Mouse (Mus musculus): ENCODE results near the gene Sept9. TPM values are rescaled to one million over a fixed set of nuclear protein-coding genes. Genes with fewer than 3 reads are reported as not detected.

Sept9 gene
- polyA plus RNA-seq, 1 experiment from 2014 or later = 149 TPM

DNA sequence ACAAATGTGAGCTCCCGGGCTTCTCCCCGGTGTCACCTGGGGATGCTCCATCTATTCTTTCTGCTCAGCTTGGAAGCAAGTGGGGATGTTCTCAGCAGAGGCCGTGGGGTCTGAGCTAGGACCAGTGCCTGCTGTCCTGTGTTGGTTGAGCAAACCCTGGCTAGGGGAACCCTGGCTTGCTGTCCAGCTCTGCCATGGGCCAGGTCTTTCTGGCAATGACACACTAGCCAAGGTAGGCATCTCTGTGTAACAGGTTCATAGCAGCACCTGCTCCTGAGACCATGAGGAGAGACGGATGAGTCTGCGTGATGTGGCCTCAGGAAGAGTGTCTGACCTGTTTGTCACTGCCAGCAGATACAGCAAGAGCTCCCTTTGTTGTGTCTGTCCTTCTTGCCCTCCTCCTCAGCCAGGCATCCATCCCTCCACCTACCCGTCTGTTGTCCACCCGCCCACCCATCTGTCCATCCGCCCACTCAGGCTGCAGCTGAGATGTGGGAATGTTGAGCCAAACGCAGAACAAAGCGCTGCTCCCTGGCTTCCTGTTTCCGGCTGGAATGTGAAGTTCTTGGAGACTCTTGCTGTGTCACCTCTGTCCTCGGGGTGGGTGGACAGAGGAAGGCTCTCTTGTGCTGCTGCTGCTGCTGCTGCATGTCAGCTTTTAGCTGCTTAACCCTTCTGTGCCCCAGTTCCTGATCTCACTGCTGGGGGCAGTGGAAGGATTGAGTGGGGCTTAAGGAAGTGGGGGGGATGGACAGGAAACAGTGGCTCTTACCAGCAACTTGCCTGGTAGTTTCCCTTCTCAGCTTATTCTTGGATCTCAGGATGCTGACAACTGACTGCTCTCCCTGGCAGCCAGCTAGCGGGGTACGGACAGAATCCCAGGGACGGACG is 117.2 kb downstream of the Sept9 start:
- Histone ChIP-seq H3K36me3 (ENCODE audit: insufficient read depth) (0 out of 2 replicates have a peak, but pooled peaks cover 3% of the 10 kb centered on the region), H3K9ac (peak overlapping the region; percentile 10; the same call in 1 of the 2 replicates), H3K4me1 (ENCODE audit: insufficient read depth) (peaks cover 79% of the 10 kb centered on the region), H3K27me3 (ENCODE audit: insufficient read depth, low read length) (no peaks in the 10 kb centered on the region), H3K27ac (ENCODE audit: low read depth) (peak overlapping the region; percentile 90), H3K4me2 (peak overlapping the region; percentile 54), H3K4me3 (ENCODE audit: low read depth, low read length) (no peak overlapping the region), H3K9me3 (ENCODE audit: low read depth, low read length) (no peaks in the 10 kb centered on the region)
- ATAC-seq (ENCODE audit: insufficient read depth) = no peak
- peak; percentile 80 for DNase-seq
- no peak for TF ChIP-seq CTCF (IDR thresholded peaks at IDR 0.05; ENCODE audit: low read depth)
- WGBS = 33% methylated on average over 16 of the region's 16 CpGs

DNA sequence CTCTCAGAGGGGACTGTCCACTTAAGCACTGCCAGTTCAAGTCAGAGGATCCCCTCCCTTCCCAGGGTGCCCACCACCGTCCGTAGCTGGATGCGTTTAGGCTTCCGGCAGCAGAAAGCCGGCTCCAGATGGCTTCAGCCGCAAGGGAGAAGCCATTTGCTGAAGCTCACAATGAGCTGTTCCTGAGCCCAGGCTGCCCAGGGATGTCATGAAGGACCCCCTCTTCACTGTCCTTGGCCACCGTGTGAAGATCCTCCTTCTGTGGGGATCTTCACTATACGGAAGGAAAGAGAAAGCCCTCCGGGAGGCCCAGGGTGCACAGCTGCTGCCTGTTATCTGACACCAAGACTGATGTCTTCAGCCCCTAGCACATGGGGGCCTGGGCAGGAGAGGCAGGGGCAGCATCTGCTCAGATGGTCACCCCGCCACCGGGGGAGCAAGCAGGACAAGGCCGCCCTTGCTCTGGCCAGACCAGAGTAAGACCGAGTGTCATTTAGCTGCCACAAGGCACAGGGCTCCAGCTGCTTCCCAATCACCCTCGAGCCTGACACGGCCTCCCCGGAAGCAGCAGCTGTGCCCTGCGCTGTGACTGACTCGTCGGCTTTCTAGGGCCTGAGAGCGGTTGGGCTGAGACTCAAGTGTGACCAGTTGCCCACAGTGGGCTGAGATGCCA is 118.1 kb downstream of the Sept9 start:
- Histone ChIP-seq H3K9me3 (ENCODE audit: low read depth, low read length) (no peaks in the 10 kb centered on the region), H3K9ac (peak overlapping the region; percentile 10), H3K27ac (ENCODE audit: low read depth) (peak overlapping the region; percentile 90), H3K4me3 (ENCODE audit: low read depth, low read length) (peak overlapping the region; percentile 0; the same call in 1 of the 2 replicates), H3K4me2 (peak overlapping the region; percentile 54), H3K27me3 (ENCODE audit: insufficient read depth, low read length) (no peaks in the 10 kb centered on the region), H3K36me3 (ENCODE audit: insufficient read depth) (0 out of 2 replicates have a peak, but pooled peaks cover 3% of the 10 kb centered on the region), H3K4me1 (ENCODE audit: insufficient read depth) (peaks cover 70% of the 10 kb centered on the region)
- peak; percentile 82 for DNase-seq
- peak; percentile 2; the same call in 1 of the 2 replicates for TF ChIP-seq CTCF (IDR thresholded peaks at IDR 0.05; ENCODE audit: low read depth)
- ATAC-seq (ENCODE audit: insufficient read depth) = peak; percentile 39; the same call in 1 of the 2 replicates
- WGBS = 17% methylated on average over 19 of the region's 20 CpGs

DNA sequence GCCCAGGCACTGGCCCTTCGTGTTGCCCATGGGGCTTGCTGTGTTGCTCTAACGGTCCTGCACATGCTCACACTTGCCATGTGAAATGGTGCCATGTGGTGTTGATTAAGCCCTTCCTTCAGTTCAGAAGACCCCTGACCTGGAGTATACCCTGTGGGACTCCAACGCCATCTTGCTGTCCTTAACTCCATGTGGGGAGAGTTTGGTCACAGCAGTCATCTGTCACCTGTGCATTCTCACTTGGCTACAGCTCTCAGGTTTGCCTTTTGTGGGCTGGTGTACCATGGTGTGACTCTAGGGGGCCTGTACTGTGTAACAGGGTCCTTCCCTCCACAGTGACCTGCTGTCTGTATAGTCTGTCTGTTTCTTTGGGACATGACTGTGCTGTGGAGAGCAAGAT is 118.7 kb downstream of the Sept9 start:
- no peaks in the 10 kb centered on the region for H3K9me3 ChIP-seq (ENCODE audit: low read depth, low read length)
- H3K4me3 ChIP-seq (ENCODE audit: low read depth, low read length) = no peak overlapping the region
- DNase-seq = no peak
- H3K4me2 ChIP-seq = peak overlapping the region; percentile 54
- 0 out of 2 replicates have a peak, but pooled peaks cover 3% of the 10 kb centered on the region for H3K36me3 ChIP-seq (ENCODE audit: insufficient read depth)
- no peak overlapping the region for H3K9ac ChIP-seq
- ATAC-seq (ENCODE audit: insufficient read depth) = no peak
- WGBS = 45% methylated on average over 3 of the region's 3 CpGs
- TF ChIP-seq CTCF (IDR thresholded peaks at IDR 0.05; ENCODE audit: low read depth) = peak; percentile 35
- peak overlapping the region; percentile 90 for H3K27ac ChIP-seq (ENCODE audit: low read depth)
- peaks cover 66% of the 10 kb centered on the region for H3K4me1 ChIP-seq (ENCODE audit: insufficient read depth)
- H3K27me3 ChIP-seq (ENCODE audit: insufficient read depth, low read length) = no peaks in the 10 kb centered on the region

DNA sequence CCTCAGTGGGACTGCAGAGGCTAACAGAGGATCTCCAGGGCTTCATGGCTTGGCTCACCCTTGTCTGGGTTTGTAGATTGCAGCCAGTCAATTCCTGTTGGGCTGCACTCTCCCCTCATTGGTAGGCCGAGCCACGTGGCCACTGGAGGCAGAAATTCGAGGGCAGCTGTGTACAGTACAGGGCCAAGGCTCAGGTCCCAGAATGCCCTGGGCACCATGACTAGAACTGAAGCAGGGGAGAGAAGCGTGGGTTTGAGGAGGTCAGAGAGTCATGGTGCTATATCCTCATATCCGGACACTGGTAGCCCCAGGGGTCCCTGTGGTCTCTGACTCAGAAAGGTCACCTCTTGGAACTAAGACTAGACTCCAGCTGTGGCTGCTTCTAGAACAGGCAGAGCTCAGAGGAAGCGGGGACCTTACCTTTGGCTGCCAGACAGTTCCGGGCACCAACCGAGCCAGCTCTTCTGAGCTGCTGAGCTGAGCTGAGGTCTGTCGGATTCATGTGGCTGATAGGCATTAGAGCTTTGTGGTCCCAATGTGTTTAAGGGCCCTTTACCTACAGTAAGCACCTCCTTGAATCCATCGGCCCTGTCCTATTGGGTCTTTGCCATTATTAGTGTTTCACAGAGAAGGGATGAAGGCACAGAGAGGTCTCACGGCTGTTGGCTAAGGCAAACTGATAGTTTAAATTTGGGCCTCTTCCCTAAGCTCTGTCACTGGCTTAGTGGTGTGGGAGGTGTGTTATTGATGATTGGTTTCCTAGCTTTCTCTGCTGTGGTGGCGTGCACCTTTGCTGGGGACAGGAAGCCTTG is 119.5 kb downstream of the Sept9 start:
- no peaks in the 10 kb centered on the region for H3K9me3 ChIP-seq (ENCODE audit: low read depth, low read length)
- H3K4me3 ChIP-seq (ENCODE audit: low read depth, low read length) = no peak overlapping the region
- 42% methylated on average over 12 of the region's 12 CpGs for WGBS
- 0 out of 2 replicates have a peak, but pooled peaks cover 3% of the 10 kb centered on the region for H3K36me3 ChIP-seq (ENCODE audit: insufficient read depth)
- no peak for DNase-seq
- H3K27me3 ChIP-seq (ENCODE audit: insufficient read depth, low read length) = no peaks in the 10 kb centered on the region
- no peak overlapping the region for H3K9ac ChIP-seq
- no peak for TF ChIP-seq CTCF (IDR thresholded peaks at IDR 0.05; ENCODE audit: low read depth)
- no peak for ATAC-seq (ENCODE audit: insufficient read depth)
- H3K4me1 ChIP-seq (ENCODE audit: insufficient read depth) = peaks cover 66% of the 10 kb centered on the region
- H3K27ac ChIP-seq (ENCODE audit: low read depth) = peak overlapping the region; percentile 90
- H3K4me2 ChIP-seq = peak overlapping the region; percentile 31; the same call in 1 of the 2 replicates

DNA sequence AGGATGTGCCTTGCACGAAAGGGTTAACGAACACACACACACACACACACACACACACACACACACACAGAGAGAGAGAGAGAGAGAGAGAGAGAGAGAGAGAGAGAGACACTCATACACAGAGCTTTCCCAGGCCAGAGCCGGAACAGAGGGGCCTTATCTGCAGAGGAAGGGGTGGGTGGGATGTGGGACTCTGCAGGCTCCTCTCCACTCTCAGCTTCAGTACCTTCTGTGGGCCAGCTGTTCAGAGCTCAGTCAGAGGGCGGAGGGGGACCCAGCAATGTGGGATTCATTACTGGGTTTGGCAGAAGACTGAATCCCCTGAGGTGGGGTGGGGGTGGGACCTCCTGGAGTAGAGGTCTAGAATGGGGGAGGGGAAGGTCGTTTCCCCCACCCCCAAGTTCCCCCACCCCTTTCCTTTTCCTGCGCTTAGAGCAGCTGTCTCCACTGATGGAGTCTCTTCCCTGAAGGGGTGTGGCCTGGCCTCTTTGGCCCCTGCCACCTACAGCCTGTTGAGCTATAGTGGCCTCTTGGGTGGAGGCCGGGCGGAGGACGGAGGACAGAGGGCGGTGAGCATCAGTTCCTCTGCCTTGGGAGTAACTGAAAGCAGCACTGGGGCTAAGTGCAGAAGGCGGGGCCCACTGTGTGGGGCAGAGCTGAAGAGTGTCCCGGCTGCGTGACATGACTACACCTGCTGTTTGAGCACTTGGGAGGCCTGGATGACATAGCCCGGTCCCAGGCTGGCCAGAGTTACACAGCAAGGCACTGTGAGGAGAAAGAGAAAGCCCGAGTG is 120.3 kb downstream of the Sept9 start:
- Histone ChIP-seq H3K36me3 (ENCODE audit: insufficient read depth) (no peaks in the 10 kb centered on the region), H3K9me3 (ENCODE audit: low read depth, low read length) (no peaks in the 10 kb centered on the region), H3K4me3 (ENCODE audit: low read depth, low read length) (no peak overlapping the region), H3K4me2 (peak overlapping the region; percentile 31), H3K4me1 (ENCODE audit: insufficient read depth) (peaks cover 61% of the 10 kb centered on the region), H3K27me3 (ENCODE audit: insufficient read depth, low read length) (no peaks in the 10 kb centered on the region), H3K27ac (ENCODE audit: low read depth) (peak overlapping the region; percentile 90), H3K9ac (no peak overlapping the region)
- TF ChIP-seq CTCF (IDR thresholded peaks at IDR 0.05; ENCODE audit: low read depth) = no peak
- ATAC-seq (ENCODE audit: insufficient read depth) = peak; percentile 53
- peak; percentile 66 for DNase-seq
- WGBS = 20% methylated on average over 15 of the region's 15 CpGs

DNA sequence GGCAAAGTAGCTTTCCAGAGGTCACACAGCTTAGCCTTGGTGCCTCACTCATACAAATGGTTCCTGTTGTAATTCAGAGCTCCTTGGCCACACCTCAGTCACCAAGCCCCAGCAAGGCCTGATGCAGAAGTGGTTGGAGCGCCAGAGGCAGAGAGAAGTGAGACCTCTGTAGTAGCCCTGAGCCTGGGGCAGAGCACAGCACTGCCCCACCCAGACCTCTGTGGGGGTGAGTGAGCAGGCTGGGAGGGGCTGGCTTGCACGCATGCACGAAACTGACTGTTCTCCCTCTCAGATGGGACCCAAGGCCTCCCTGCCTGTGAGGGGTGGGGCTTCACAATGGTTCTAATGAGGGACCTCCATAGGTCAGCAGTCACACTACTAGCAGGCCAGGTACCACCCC is 121.0 kb downstream of the Sept9 start:
- Histone ChIP-seq H3K4me1 (ENCODE audit: insufficient read depth) (peaks cover 59% of the 10 kb centered on the region), H3K27ac (ENCODE audit: low read depth) (peak overlapping the region; percentile 90), H3K9ac (no peak overlapping the region), H3K36me3 (ENCODE audit: insufficient read depth) (no peaks in the 10 kb centered on the region), H3K4me2 (peak overlapping the region; percentile 31), H3K9me3 (ENCODE audit: low read depth, low read length) (no peaks in the 10 kb centered on the region), H3K4me3 (ENCODE audit: low read depth, low read length) (no peak overlapping the region), H3K27me3 (ENCODE audit: insufficient read depth, low read length) (no peaks in the 10 kb centered on the region)
- no peak for ATAC-seq (ENCODE audit: insufficient read depth)
- WGBS = 71% methylated on average over 3 of the region's 3 CpGs
- no peak for DNase-seq
- TF ChIP-seq CTCF (IDR thresholded peaks at IDR 0.05; ENCODE audit: low read depth) = no peak
